Mouse (Mus musculus): ENCODE data around the gene Srp14. TPM values are rescaled to one million over a fixed set of nuclear protein-coding genes. Genes with fewer than 3 reads are reported as not detected.

The Srp14 gene
- polyA plus RNA-seq, 1 experiment from 2014 or later, result 249 TPM

- H3K27ac ChIP-seq, result no peak overlapping the region
- 89% methylated on average over 7 of the region's 7 CpGs for WGBS
- no peak overlapping the region for H3K4me2 ChIP-seq (replicated peaks)
- no peaks in the 10 kb centered on the region for H3K9me3 ChIP-seq
- peaks cover 5% of the 10 kb centered on the region; the same call in 1 of the 2 replicates for H3K27me3 ChIP-seq
- H3K36me3 ChIP-seq, result no peaks in the 10 kb centered on the region
- ATAC-seq (ENCODE audit: low FRiP score, low read depth), result no peak
- H3K9ac ChIP-seq, result no peak overlapping the region
- peaks cover 36% of the 10 kb centered on the region for H3K4me1 ChIP-seq
- H3K4me3 ChIP-seq, result no peak overlapping the region
These were observed 27.6 kb upstream of the Srp14 start for GRCm38 (mm10) chr2:118507126-118507525.

GRCm38 (mm10) chr2:118500191-118500590 lies 20.7 kb upstream of the Srp14 start:
- Histone ChIP-seq H3K4me3 (no peak overlapping the region), H3K9me3 (no peaks in the 10 kb centered on the region), H3K36me3 (no peaks in the 10 kb centered on the region), H3K27me3 (peaks cover under 1% of the 10 kb centered on the region; the same call in 1 of the 2 replicates), H3K9ac (no peak overlapping the region; the same call in 1 of the 2 replicates), H3K4me2 (replicated peaks) (peak overlapping the region; percentile 37), H3K27ac (peak overlapping the region; percentile 84), H3K4me1 (peaks cover 38% of the 10 kb centered on the region)
- 66% methylated on average over 2 of the region's 2 CpGs for WGBS
- ATAC-seq (ENCODE audit: low FRiP score, low read depth), result no peak

GRCm38 (mm10) chr2:118499135-118499961 lies 19.8 kb upstream of the Srp14 start:
- no peaks in the 10 kb centered on the region for H3K9me3 ChIP-seq
- H3K27ac ChIP-seq, result peak overlapping the region; percentile 84
- no peaks in the 10 kb centered on the region for H3K27me3 ChIP-seq
- 20% methylated on average over 20 of the region's 20 CpGs for WGBS
- H3K4me2 ChIP-seq (replicated peaks), result peak overlapping the region; percentile 37
- 0 out of 2 replicates have a peak overlapping the region, but pooled peaks have one; percentile 20 for H3K9ac ChIP-seq
- H3K4me3 ChIP-seq, result no peak overlapping the region
- ATAC-seq (ENCODE audit: low FRiP score, low read depth), result peak; percentile 83
- peaks cover 38% of the 10 kb centered on the region for H3K4me1 ChIP-seq
- no peaks in the 10 kb centered on the region for H3K36me3 ChIP-seq

- Histone ChIP-seq H3K9me3 (no peaks in the 10 kb centered on the region), H3K36me3 (no peaks in the 10 kb centered on the region), H3K27ac (peak overlapping the region; percentile 84), H3K4me3 (no peak overlapping the region), H3K27me3 (no peaks in the 10 kb centered on the region), H3K4me2 (replicated peaks) (no peak overlapping the region), H3K4me1 (peaks cover 38% of the 10 kb centered on the region), H3K9ac (no peak overlapping the region)
- ATAC-seq (ENCODE audit: low FRiP score, low read depth), result no peak
- 79% methylated on average over 6 of the region's 6 CpGs for WGBS
These were observed 19.0 kb upstream of the Srp14 start for GRCm38 (mm10) chr2:118498476-118498875.

- Histone ChIP-seq H3K4me3 (no peak overlapping the region), H3K27ac (no peak overlapping the region), H3K27me3 (no peaks in the 10 kb centered on the region), H3K9ac (no peak overlapping the region), H3K4me2 (replicated peaks) (no peak overlapping the region), H3K9me3 (no peaks in the 10 kb centered on the region), H3K4me1 (peaks cover 38% of the 10 kb centered on the region), H3K36me3 (no peaks in the 10 kb centered on the region)
- ATAC-seq (ENCODE audit: low FRiP score, low read depth), result no peak
- 75% methylated on average over 5 of the region's 5 CpGs for WGBS
These were observed 18.4 kb upstream of the Srp14 start for GRCm38 (mm10) chr2:118497890-118498289.

- H3K36me3 ChIP-seq, result no peaks in the 10 kb centered on the region
- H3K9me3 ChIP-seq, result no peaks in the 10 kb centered on the region
- no peak for ATAC-seq (ENCODE audit: low FRiP score, low read depth)
- H3K4me2 ChIP-seq (replicated peaks), result no peak overlapping the region
- no peak overlapping the region for H3K9ac ChIP-seq
- H3K4me3 ChIP-seq, result no peak overlapping the region
- peaks cover 48% of the 10 kb centered on the region for H3K4me1 ChIP-seq
- H3K27me3 ChIP-seq, result no peaks in the 10 kb centered on the region
- no peak overlapping the region for H3K27ac ChIP-seq
- 65% methylated on average over 9 of the region's 9 CpGs for WGBS
These were observed 15.5 kb upstream of the Srp14 start for GRCm38 (mm10) chr2:118495024-118495423.

GRCm38 (mm10) chr2:118491741-118492395 lies 12.4 kb upstream of the Srp14 start:
- WGBS, result 76% methylated on average over 4 of the region's 4 CpGs
- ATAC-seq (ENCODE audit: low FRiP score, low read depth), result no peak

GRCm38 (mm10) chr2:118491281-118491731 lies 11.8 kb upstream of the Srp14 start:
- Histone ChIP-seq H3K36me3 (no peaks in the 10 kb centered on the region), H3K4me2 (replicated peaks) (no peak overlapping the region), H3K9ac (no peak overlapping the region), H3K4me1 (peaks cover 25% of the 10 kb centered on the region), H3K27me3 (no peaks in the 10 kb centered on the region), H3K27ac (no peak overlapping the region), H3K9me3 (no peaks in the 10 kb centered on the region), H3K4me3 (no peak overlapping the region)
- 34% methylated on average over 5 of the region's 5 CpGs for WGBS
- ATAC-seq (ENCODE audit: low FRiP score, low read depth), result 0 out of 2 replicates have a peak, but pooled peaks have one; percentile 7

More at GRCm38 (mm10) chr2:118491741-118492395, 12.4 kb upstream of the Srp14 start:
- no peaks in the 10 kb centered on the region for H3K27me3 ChIP-seq
- no peak overlapping the region for H3K4me2 ChIP-seq (replicated peaks)
- no peaks in the 10 kb centered on the region for H3K36me3 ChIP-seq
- no peak overlapping the region for H3K27ac ChIP-seq
- H3K9me3 ChIP-seq, result no peaks in the 10 kb centered on the region
- H3K4me1 ChIP-seq, result peaks cover 30% of the 10 kb centered on the region
- no peak overlapping the region for H3K9ac ChIP-seq
- H3K4me3 ChIP-seq, result no peak overlapping the region

GRCm38 (mm10) chr2:118490241-118491091 lies 11.0 kb upstream of the Srp14 start:
- 25% methylated on average over 12 of the region's 12 CpGs for WGBS
- Histone ChIP-seq H3K27ac (no peak overlapping the region), H3K9ac (0 out of 2 replicates have a peak overlapping the region, but pooled peaks have one; percentile 8), H3K4me2 (replicated peaks) (0 out of 2 replicates have a peak overlapping the region, but pooled peaks have one; percentile 0), H3K4me3 (no peak overlapping the region), H3K36me3 (no peaks in the 10 kb centered on the region), H3K27me3 (no peaks in the 10 kb centered on the region), H3K4me1 (peaks cover 23% of the 10 kb centered on the region), H3K9me3 (no peaks in the 10 kb centered on the region)
- peak; percentile 16; the same call in 1 of the 2 replicates for ATAC-seq (ENCODE audit: low FRiP score, low read depth)

GRCm38 (mm10) chr2:118487806-118488205 lies 8.3 kb upstream of the Srp14 start:
- Histone ChIP-seq H3K9me3 (no peaks in the 10 kb centered on the region), H3K4me3 (no peak overlapping the region), H3K4me2 (replicated peaks) (no peak overlapping the region), H3K36me3 (no peaks in the 10 kb centered on the region), H3K9ac (no peak overlapping the region), H3K27me3 (no peaks in the 10 kb centered on the region), H3K27ac (no peak overlapping the region), H3K4me1 (peaks cover 23% of the 10 kb centered on the region)
- 71% methylated on average over 3 of the region's 3 CpGs for WGBS
- no peak for ATAC-seq (ENCODE audit: low FRiP score, low read depth)

- no peak overlapping the region for H3K9ac ChIP-seq
- H3K27me3 ChIP-seq, result no peaks in the 10 kb centered on the region
- 0 out of 2 replicates have a peak, but pooled peaks have one; percentile 30 for ATAC-seq (ENCODE audit: low FRiP score, low read depth)
- no peak overlapping the region for H3K27ac ChIP-seq
- no peaks in the 10 kb centered on the region for H3K9me3 ChIP-seq
- H3K4me1 ChIP-seq, result peaks cover 21% of the 10 kb centered on the region
- no peak overlapping the region for H3K4me3 ChIP-seq
- H3K36me3 ChIP-seq, result no peaks in the 10 kb centered on the region
- WGBS, result 15% methylated on average over 12 of the region's 12 CpGs
- H3K4me2 ChIP-seq (replicated peaks), result no peak overlapping the region
These were observed 7.4 kb upstream of the Srp14 start for GRCm38 (mm10) chr2:118486933-118487332.
